Mouse (Mus musculus) MEL (cell line): ENCODE data around the gene Abcc6. TPM values are rescaled to one million over a fixed set of nuclear protein-coding genes. Genes with fewer than 3 reads are reported as not detected.

Source experiments
- DNase-seq: peaks from one replicate; pipeline ENCODE4 v3.0.0; 2011; ENCODE audit warnings: low read depth, low spot score
- H3K27ac ChIP-seq: 2 replicates; pipeline ENCODE4 v1.5.1; 2012; ENCODE audit warnings: low read depth, mild to moderate bottlenecking, control low read depth, low read length, moderate library complexity; ENCODE audit not compliant: control insufficient read depth
- H3K27me3 ChIP-seq, 2 experiments: fragments of 150-350 bp in 1 of 2; sonication (generic) in 1 of 2; 2 replicates each; pipeline ENCODE4 v1.6.1; 2012; ENCODE audit warnings: low read length in 2 of 2, mild to moderate bottlenecking in 2 of 2, improper control_type of control experiment in 1 of 2, moderate library complexity in 1 of 2; ENCODE audit not compliant: insufficient read depth in 2 of 2, control insufficient read depth in 1 of 2
- H3K36me3 ChIP-seq, 2 experiments: 2 replicates each; pipeline ENCODE4 v1.6.1; 2012 to 2014; ENCODE audit warnings: low read length in 2 of 2, improper control_type of control experiment in 1 of 2, inconsistent platforms in 1 of 2, mild to moderate bottlenecking in 1 of 2; ENCODE audit not compliant: insufficient read depth in 2 of 2, control insufficient read depth in 1 of 2
- H3K4me1 ChIP-seq, 2 experiments: fragments of 150-350 bp in 1 of 2; sonication (generic) in 1 of 2; 2 replicates each; pipeline ENCODE4 v1.6.1; 2012; ENCODE audit warnings: low read length in 2 of 2, improper control_type of control experiment in 1 of 2, mild to moderate bottlenecking in 1 of 2; ENCODE audit not compliant: insufficient read depth in 2 of 2, control insufficient read depth in 1 of 2
- H3K4me3 ChIP-seq, 2 experiments: fragments of 150-350 bp in 1 of 2; sonication (generic) in 1 of 2; 2 replicates each; pipeline ENCODE4 v1.5.1; 2012; ENCODE audit warnings: low read depth in 2 of 2, low read length in 2 of 2, mild to moderate bottlenecking in 2 of 2, moderate library complexity in 2 of 2, control low read depth in 1 of 2, improper control_type of control experiment in 1 of 2; ENCODE audit not compliant: control insufficient read depth in 1 of 2, insufficient read depth in 1 of 2
- H3K79me2 ChIP-seq: 2 replicates; pipeline ENCODE4 v1.6.1; 2012; ENCODE audit warnings: mild to moderate bottlenecking, low read length, moderate library complexity; ENCODE audit not compliant: control insufficient read depth, poor library complexity, insufficient read depth
- H3K9ac ChIP-seq: 2 replicates; pipeline ENCODE4 v1.6.1; 2012; ENCODE audit warnings: low read depth, mild to moderate bottlenecking, control low read depth, low read length, moderate library complexity; ENCODE audit not compliant: control insufficient read depth, poor library complexity, severe bottlenecking
- H3K9me3 ChIP-seq: fragments of 150-350 bp; sonication (generic); replicated peaks from 2 replicates; pipeline ENCODE4 v1.6.1; 2012; ENCODE audit warnings: mild to moderate bottlenecking, low read length, improper control_type of control experiment, moderate library complexity; ENCODE audit not compliant: insufficient read depth
- CHD2 ChIP-seq: IDR thresholded peaks from 2 replicates; pipeline ENCODE4 v1.6.1; 2011; ENCODE audit warnings: low read length, improper control_type of control experiment
- ELF1 ChIP-seq: IDR thresholded peaks from 2 replicates; pipeline ENCODE4 v1.6.1; 2014; ENCODE audit warnings: low read depth, mild to moderate bottlenecking, inconsistent platforms, low read length, improper control_type of control experiment, moderate library complexity
- EP300 ChIP-seq, 2 experiments: IDR thresholded peaks; 2 replicates each; pipeline ENCODE4 v1.6.1; 2011; ENCODE audit warnings: improper control_type of control experiment in 2 of 2, low read length in 2 of 2, low read depth in 1 of 2, mild to moderate bottlenecking in 1 of 2
- ETS1 ChIP-seq: IDR thresholded peaks from 2 replicates; pipeline ENCODE4 v1.6.1; 2012; ENCODE audit warnings: low read depth, mild to moderate bottlenecking, inconsistent platforms, low read length, improper control_type of control experiment, moderate library complexity
- GATA1 ChIP-seq: IDR thresholded peaks from 2 replicates; pipeline ENCODE4 v1.6.1; 2011; ENCODE audit warnings: low read depth, low read length, improper control_type of control experiment
- HCFC1 ChIP-seq: IDR thresholded peaks from 2 replicates; pipeline ENCODE4 v1.6.1; 2012; ENCODE audit warnings: low read depth, mild to moderate bottlenecking, inconsistent platforms, low read length, improper control_type of control experiment, moderate library complexity
- JUND ChIP-seq: IDR thresholded peaks from 2 replicates; pipeline ENCODE4 v1.6.1; 2011; ENCODE audit warnings: low read depth, mild to moderate bottlenecking, improper control_type of control experiment, low read length
- MAFK ChIP-seq: IDR thresholded peaks from 2 replicates; pipeline ENCODE4 v1.6.1; 2011; ENCODE audit warnings: low read depth, mild to moderate bottlenecking, low read length, improper control_type of control experiment, borderline replicate concordance
- MAX ChIP-seq: IDR thresholded peaks from 2 replicates; pipeline ENCODE4 v1.6.1; 2011; ENCODE audit warnings: low read length, improper control_type of control experiment
- MXI1 ChIP-seq: IDR thresholded peaks from 2 replicates; pipeline ENCODE4 v1.6.1; 2011; ENCODE audit warnings: mild to moderate bottlenecking, low read depth, low read length, improper control_type of control experiment
- MYC ChIP-seq: IDR thresholded peaks from 2 replicates; pipeline ENCODE4 v1.6.1; 2011; ENCODE audit warnings: low read depth, mild to moderate bottlenecking, low read length, improper control_type of control experiment, moderate library complexity
- NRF1 ChIP-seq: IDR thresholded peaks from 2 replicates; pipeline ENCODE4 v1.6.1; 2014; ENCODE audit warnings: low read depth, mild to moderate bottlenecking, inconsistent platforms, low read length, improper control_type of control experiment, moderate library complexity; ENCODE audit not compliant: poor library complexity, insufficient read depth, severe bottlenecking
- TAL1 ChIP-seq: IDR thresholded peaks from 2 replicates; pipeline ENCODE4 v1.6.1; 2012; ENCODE audit warnings: mild to moderate bottlenecking, inconsistent platforms, low read length, moderate library complexity, mixed read lengths
- TCF12 ChIP-seq: IDR thresholded peaks from 2 replicates; pipeline ENCODE4 v1.6.1; 2014; ENCODE audit warnings: low read depth, mild to moderate bottlenecking, inconsistent platforms, low read length, improper control_type of control experiment, moderate library complexity
- USF1 ChIP-seq: IDR thresholded peaks from 2 replicates; pipeline ENCODE4 v1.6.1; 2014; ENCODE audit warnings: low read depth, mild to moderate bottlenecking, inconsistent platforms, low read length, improper control_type of control experiment, moderate library complexity
- USF2 ChIP-seq, 2 experiments: IDR thresholded peaks; 2 replicates each; pipeline ENCODE4 v1.6.1; 2011 to 2012; ENCODE audit warnings: improper control_type of control experiment in 2 of 2, low read length in 2 of 2, borderline replicate concordance in 1 of 2, inconsistent platforms in 1 of 2, low read depth in 1 of 2, mild to moderate bottlenecking in 1 of 2; ENCODE audit not compliant: insufficient read depth in 1 of 2
- ZKSCAN1 ChIP-seq: IDR thresholded peaks from 2 replicates; pipeline ENCODE4 v1.6.1; 2012; ENCODE audit warnings: low read depth, mild to moderate bottlenecking, inconsistent platforms, low read length, improper control_type of control experiment, moderate library complexity
- polyA plus RNA-seq, 2 experiments: library from polyadenylated mRNA; stranded (reverse) in 1 of 2; unstranded in 1 of 2; fragments of >175 nt in 1 of 2; fragments of >200 nt in 1 of 2; gene quantifications; 2 replicates each; pipeline versions ENCODE4 v1.2.1 to v1.2.4; 2012; ENCODE audit warnings: low replicate concordance in 2 of 2, low read depth in 1 of 2; ENCODE audit not compliant: insufficient read length in 2 of 2, insufficient read depth in 1 of 2, missing spikeins in 1 of 2
- total RNA-seq: library from RNA; depleted of rRNA; stranded (reverse); fragments of 300-350 nt; gene quantifications from 2 replicates; pipeline ENCODE4 v1.2.3, GENCODE M21; 2012

Gene Abcc6
- total and polyA plus RNA-seq, 3 experiments: 0.04 to 0.12 TPM; not detected in 1

- TF ChIP-seq ELF1: no peak
These were observed 108.9 kb downstream of the Abcc6 start, which contains the start of gene Emp3 (continued) for GRCm38 (mm10) chr7:45921242-45921621.

DNA sequence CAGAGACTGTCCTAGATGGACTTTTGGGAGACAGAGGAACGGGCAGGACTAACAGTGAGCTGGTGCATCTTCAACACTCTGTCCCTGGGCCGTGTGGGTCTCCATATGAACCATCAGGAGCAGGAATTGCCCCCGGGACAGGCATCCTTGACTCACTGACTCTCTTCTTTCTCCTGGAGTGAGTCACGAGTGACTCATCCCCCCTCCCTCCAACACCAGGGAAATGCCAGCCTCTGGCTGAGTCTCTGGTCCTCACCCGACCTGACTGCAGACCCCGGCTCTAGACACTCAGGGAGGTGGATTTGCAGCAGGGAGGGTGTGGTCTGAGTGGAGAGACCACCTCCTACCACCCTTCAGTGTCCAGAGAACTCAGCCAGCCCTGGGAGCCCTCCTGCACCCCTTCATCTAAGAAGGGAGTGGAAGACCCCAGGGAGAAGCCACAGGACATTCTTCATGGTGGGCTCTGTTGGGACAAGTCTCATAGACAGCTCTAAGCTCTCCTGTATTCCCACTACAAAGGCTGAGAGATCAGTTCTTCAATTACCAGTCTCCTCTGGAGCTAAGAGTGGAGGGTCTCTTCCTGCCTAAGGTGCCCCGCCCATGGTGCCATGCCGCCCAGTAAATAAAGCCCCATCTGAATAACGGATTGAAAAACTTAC lies 109.4 kb downstream of the Abcc6 start:
- H3K79me2 ChIP-seq: peaks cover 3% of the 10 kb centered on the region; the same call in 1 of the 2 replicates
- H3K36me3 ChIP-seq: peaks cover 0 to 13% of the 10 kb centered on the region in 2 experiments; a peak in 2 of 4 replicates
- no peaks in the 10 kb centered on the region for H3K27me3 ChIP-seq
- peak; percentile 60 for DNase-seq
- peak overlapping the region; percentile 63 to 64 for H3K4me3 ChIP-seq
- peaks cover 8 to 19% of the 10 kb centered on the region in 2 experiments for H3K4me1 ChIP-seq
- TF ChIP-seq EP300 (IDR thresholded peaks at IDR 0.05; ENCODE audit: low read depth in 1 of 2, low read length in 2 of 2): peak; percentile 6 to 32; a peak in 2 of 4 replicates
- TF ChIP-seq ETS1: no peak
- 0 out of 2 replicates have a peak, but pooled peaks have one; percentile 15 for TF ChIP-seq MYC
- TF ChIP-seq CHD2: no peak
- no peak for TF ChIP-seq ELF1
- peak; percentile 39 for TF ChIP-seq MXI1
- peak; percentile 83; the same call in 1 of the 2 replicates for TF ChIP-seq JUND
- H3K9ac ChIP-seq: peak overlapping the region; percentile 77
- peak overlapping the region; percentile 89 for H3K27ac ChIP-seq
- H3K9me3 ChIP-seq: no peaks in the 10 kb centered on the region

DNA sequence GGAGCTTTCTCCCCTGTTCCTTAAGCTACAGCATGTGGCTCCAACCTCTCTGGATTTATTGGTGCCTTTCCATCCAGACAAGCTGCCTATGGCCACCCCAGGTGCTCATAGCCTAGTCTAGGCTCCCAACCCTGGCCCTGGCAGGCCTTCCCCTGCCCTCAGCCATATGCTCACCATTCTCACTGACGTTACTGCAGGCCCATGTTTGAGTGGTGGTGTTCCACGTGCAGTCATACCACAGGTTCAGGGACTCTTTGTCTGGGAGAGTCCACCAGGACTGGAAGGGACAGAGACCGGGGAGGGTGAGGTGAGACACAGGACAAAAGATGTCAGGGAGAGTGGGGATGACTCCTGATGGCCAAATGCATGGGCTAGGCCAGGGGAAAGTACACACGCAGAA lies 110.3 kb downstream of the Abcc6 start:
- no peak overlapping the region for H3K9ac ChIP-seq
- H3K27ac ChIP-seq: no peak overlapping the region
- H3K36me3 ChIP-seq: peaks cover 0 to 13% of the 10 kb centered on the region in 2 experiments; a peak in 2 of 4 replicates
- no peak overlapping the region; a peak in 1 of 4 replicates for H3K4me3 ChIP-seq
- peaks cover 3% of the 10 kb centered on the region; the same call in 1 of the 2 replicates for H3K79me2 ChIP-seq
- TF ChIP-seq MAFK: no peak
- TF ChIP-seq ZKSCAN1: no peak
- no peak for TF ChIP-seq USF2 (IDR thresholded peaks at IDR 0.05; ENCODE audit: borderline replicate concordance in 1 of 2, insufficient read depth in 1 of 2, low read depth in 1 of 2, low read length in 2 of 2)
- no peak for TF ChIP-seq MAX
- no peak for TF ChIP-seq GATA1
- TF ChIP-seq JUND: no peak
- TF ChIP-seq TAL1: no peak
- no peak for TF ChIP-seq TCF12
- TF ChIP-seq NRF1: no peak
- TF ChIP-seq USF1: no peak
- TF ChIP-seq HCFC1: no peak
- no peak for TF ChIP-seq MXI1
- H3K9me3 ChIP-seq: no peaks in the 10 kb centered on the region
- H3K4me1 ChIP-seq: peaks cover 8 to 19% of the 10 kb centered on the region in 2 experiments
- DNase-seq: no peak
- no peaks in the 10 kb centered on the region for H3K27me3 ChIP-seq
